Mouse (Mus musculus) cerebellum, postnatal 14 days (tissue): ENCODE measurements around the gene Hoxc8.

ENCODE experiments used
- DNase-seq, 2 experiments: peaks; one replicate each; pipeline ENCODE4 v3.0.0; 2021; ENCODE audit warnings: mixed read lengths in 2 of 2

The Hoxc8 gene

DNA sequence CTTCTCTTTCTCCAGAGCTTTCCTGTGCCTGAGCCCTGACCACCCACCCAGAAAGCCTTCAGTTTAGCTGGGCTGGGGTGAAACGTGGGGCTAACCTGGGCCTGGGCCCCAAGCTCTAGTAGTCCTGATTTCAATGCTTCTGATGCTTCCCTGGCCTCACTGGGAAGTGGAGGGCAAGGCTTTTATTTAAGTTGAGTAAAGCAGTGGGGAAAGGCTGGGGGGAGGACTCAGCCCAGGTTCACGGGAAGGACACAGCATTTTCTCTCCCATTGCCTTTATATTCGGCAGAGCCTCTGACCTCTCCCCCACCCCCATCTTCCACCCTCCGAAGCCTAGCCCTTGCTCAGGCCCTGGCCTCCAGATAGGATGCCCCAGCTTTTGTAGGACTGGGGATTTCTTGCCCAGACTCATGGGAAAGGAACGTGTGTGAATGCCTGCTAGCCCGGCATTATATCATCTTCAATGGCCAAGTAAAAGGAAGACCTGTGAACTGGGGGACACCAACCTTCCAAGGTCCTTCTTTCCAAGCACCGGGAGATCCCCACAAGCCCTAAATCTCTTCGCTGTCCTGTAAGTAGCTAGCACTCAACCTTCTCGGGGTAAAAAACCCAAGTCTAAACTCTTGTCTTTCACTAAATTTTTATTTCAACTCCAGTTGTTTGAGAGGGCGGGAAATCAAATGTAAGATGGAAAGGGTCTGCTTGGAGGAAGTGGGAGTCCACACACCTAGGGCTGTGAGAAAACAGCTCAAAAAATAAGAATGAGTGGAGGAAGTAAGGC lies 48.5 kb downstream of the Hoxc8 start:
- no peak for DNase-seq

- DNase-seq = no peak
Observed at GRCm38 (mm10) chr15:103039609-103040008, 49.2 kb downstream of the Hoxc8 start.

DNA sequence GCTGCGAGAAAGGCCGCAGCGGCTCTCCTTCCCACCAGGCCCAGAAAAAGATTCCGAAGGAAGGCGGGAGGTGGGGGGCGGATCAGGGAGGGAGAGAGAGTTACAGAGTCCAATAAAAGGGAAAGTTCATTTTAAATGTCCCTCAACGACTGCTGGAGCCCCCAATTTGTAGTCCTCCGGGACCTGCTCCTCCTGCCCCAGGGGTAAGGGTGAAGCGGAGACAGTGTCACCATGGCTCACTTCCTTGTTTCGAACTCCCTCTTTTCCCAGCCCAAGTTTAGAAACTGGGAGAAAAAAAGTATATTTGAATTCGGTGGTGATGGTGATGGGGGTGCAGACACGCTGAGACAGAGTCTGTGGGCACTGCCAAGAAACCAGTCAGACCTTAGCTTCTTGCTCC lies 50.2 kb downstream of the Hoxc8 start:
- DNase-seq = no peak

DNA sequence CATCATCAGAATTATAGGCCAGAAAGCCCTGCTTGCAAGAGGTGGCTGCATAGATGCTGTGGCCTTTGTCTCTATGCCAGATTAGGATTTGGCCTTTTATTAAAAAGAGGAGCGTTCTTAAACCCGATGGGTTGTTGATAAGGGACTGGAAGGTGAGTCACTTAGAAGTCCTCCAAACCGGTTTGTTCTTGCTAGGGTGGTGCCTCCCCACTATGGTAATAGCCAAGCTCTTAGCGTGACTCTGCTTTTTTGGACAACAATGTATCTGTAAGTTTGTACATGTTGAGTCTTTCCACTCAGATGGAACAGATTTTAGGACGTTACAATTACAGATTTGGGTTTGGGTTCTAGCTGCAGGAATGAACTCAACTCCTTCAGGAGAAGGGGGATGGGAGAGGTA lies 51.2 kb downstream of the Hoxc8 start:
- no peak for DNase-seq

- no peak for DNase-seq
Observed at GRCm38 (mm10) chr15:103042209-103042608, 51.8 kb downstream of the Hoxc8 start.
